In the genomic region with DNA sequence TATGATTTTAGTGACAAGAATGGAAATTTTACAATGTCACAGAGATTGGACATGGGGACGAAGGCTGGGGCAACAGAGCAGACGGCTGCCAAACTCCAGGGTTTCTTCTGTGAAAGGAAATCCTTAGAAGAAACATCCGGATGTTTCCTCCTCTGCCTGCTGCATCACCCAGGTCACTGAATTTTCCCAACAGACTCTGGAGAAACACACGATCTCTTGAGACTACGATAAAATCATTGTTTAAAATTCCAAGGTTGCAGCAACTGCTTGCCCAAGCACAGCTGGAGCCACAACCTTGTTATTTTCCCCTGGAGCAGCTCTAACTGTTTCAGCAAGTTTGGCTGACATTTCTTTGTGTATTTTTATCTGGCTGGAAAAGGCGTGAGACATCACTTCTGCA, we compare ENCODE assay signal across 14 mouse cellular contexts. TPM values are rescaled to one million over a fixed set of nuclear protein-coding genes. Genes with fewer than 3 reads are reported as not detected.
A peak's percentile ranks its signal among the peaks of the same experiment; 100 is the strongest.
DNase-seq lines count a peak whose midpoint lies in the region; ATAC-seq lines count a peak whose summit lies in the region.
"Had no signal": no experiment of that assay in that cellular context is flagged by ENCODE, and none has a peak within 500 bp of the region (broad histone marks: within the 10 kb centered on the region; RNA-seq: fewer than 3 reads in every experiment).

No protein-coding gene starts in this region.

- no peaks in the 10 kb centered on the region for H3K36me3 ChIP-seq in embryonic facial prominence, embryonic 14.5 days (ENCODE audit: control insufficient read depth, insufficient read depth, low read length)
- no peaks in the 10 kb centered on the region for H3K36me3 ChIP-seq in embryonic facial prominence, embryonic 10.5 days (replicated peaks)
- H3K36me3 ChIP-seq in kidney, embryonic 15.5 days = no peaks in the 10 kb centered on the region
- no peaks in the 10 kb centered on the region for H3K36me3 ChIP-seq in heart, embryonic 15.5 days
- no peaks in the 10 kb centered on the region for H3K36me3 ChIP-seq in lung, embryonic 16.5 days (ENCODE audit: control insufficient read depth, insufficient read depth, low read length)
- H3K36me3 ChIP-seq in neural tube, embryonic 15.5 days = no peaks in the 10 kb centered on the region
- H3K36me3 ChIP-seq: forebrain, embryonic 10.5 days; limb, embryonic 15.5 days; stomach, embryonic 15.5 days had no signal

- no peaks in the 10 kb centered on the region for H3K9me3 ChIP-seq in embryonic facial prominence, embryonic 14.5 days (ENCODE audit: control insufficient read depth, low read length)
- no peaks in the 10 kb centered on the region for H3K9me3 ChIP-seq in embryonic facial prominence, embryonic 10.5 days
- no peaks in the 10 kb centered on the region for H3K9me3 ChIP-seq in kidney, embryonic 15.5 days (replicated peaks)
- no peaks in the 10 kb centered on the region for H3K9me3 ChIP-seq in heart, embryonic 15.5 days (replicated peaks)
- H3K9me3 ChIP-seq in lung, embryonic 16.5 days (ENCODE audit: control insufficient read depth, low read length) = no peaks in the 10 kb centered on the region
- no peaks in the 10 kb centered on the region for H3K9me3 ChIP-seq in neural tube, embryonic 15.5 days (replicated peaks)
- H3K9me3 ChIP-seq: forebrain, embryonic 10.5 days; limb, embryonic 15.5 days; megakaryocyte, embryonic 14.5 days; stomach, embryonic 15.5 days had no signal

- H3K27me3 ChIP-seq in embryonic facial prominence, embryonic 14.5 days (replicated peaks; ENCODE audit: control insufficient read depth, insufficient read depth, low read length) = no peaks in the 10 kb centered on the region
- no peaks in the 10 kb centered on the region for H3K27me3 ChIP-seq in embryonic facial prominence, embryonic 10.5 days (replicated peaks; ENCODE audit: low read depth, poor library complexity, severe bottlenecking)
- no peaks in the 10 kb centered on the region for H3K27me3 ChIP-seq in kidney, embryonic 15.5 days
- H3K27me3 ChIP-seq in heart, embryonic 15.5 days = no peaks in the 10 kb centered on the region
- no peaks in the 10 kb centered on the region for H3K27me3 ChIP-seq in lung, embryonic 16.5 days (ENCODE audit: control insufficient read depth, insufficient read depth, low read depth, low read length)
- no peaks in the 10 kb centered on the region for H3K27me3 ChIP-seq in neural tube, embryonic 15.5 days (replicated peaks)
- H3K27me3 ChIP-seq: limb, embryonic 15.5 days; megakaryocyte, embryonic 14.5 days; stomach, embryonic 15.5 days had no signal

- no peak overlapping the region for H3K27ac ChIP-seq in embryonic facial prominence, embryonic 14.5 days (replicated peaks; ENCODE audit: low read depth, low read length)
- H3K27ac ChIP-seq in embryonic facial prominence, embryonic 10.5 days (replicated peaks) = no peak overlapping the region
- no peak overlapping the region for H3K27ac ChIP-seq in kidney, embryonic 15.5 days
- peak overlapping the region; percentile 35 for H3K27ac ChIP-seq in heart, embryonic 15.5 days
- H3K27ac ChIP-seq in lung, embryonic 16.5 days (ENCODE audit: low read length) = peak overlapping the region; percentile 71
- H3K27ac ChIP-seq in neural tube, embryonic 15.5 days (replicated peaks) = no peak overlapping the region
- H3K27ac ChIP-seq: forebrain, embryonic 10.5 days; limb, embryonic 15.5 days; stomach, embryonic 15.5 days had no signal

- ATAC-seq in embryonic facial prominence, embryonic 14.5 days (ENCODE audit: low read depth) = no peak
- ATAC-seq in kidney, embryonic 15.5 days (replicated peaks; ENCODE audit: low FRiP score) = no peak
- ATAC-seq in heart, embryonic 15.5 days (replicated peaks; ENCODE audit: insufficient number of reproducible peaks, insufficient read depth, low FRiP score, low read depth) = no peak
- ATAC-seq in lung, embryonic 16.5 days (ENCODE audit: low read depth) = peak; percentile 49; the same call in 1 of the 2 replicates
- no peak for ATAC-seq in neural tube, embryonic 15.5 days (ENCODE audit: low FRiP score)

- H3K4me3 ChIP-seq in embryonic facial prominence, embryonic 14.5 days (ENCODE audit: low read depth, low read length) = no peak overlapping the region
- H3K4me3 ChIP-seq in embryonic facial prominence, embryonic 10.5 days = no peak overlapping the region
- no peak overlapping the region for H3K4me3 ChIP-seq in kidney, embryonic 15.5 days (replicated peaks)
- no peak overlapping the region for H3K4me3 ChIP-seq in heart, embryonic 15.5 days
- H3K4me3 ChIP-seq in lung, embryonic 16.5 days (ENCODE audit: low read length) = no peak overlapping the region
- H3K4me3 ChIP-seq in neural tube, embryonic 15.5 days (replicated peaks) = no peak overlapping the region
- H3K4me3 ChIP-seq: forebrain, embryonic 10.5 days; limb, embryonic 15.5 days; megakaryocyte, embryonic 14.5 days; stomach, embryonic 15.5 days had no signal

- H3K4me1 ChIP-seq in embryonic facial prominence, embryonic 14.5 days (ENCODE audit: control insufficient read depth, insufficient read depth, low read length) = no peaks in the 10 kb centered on the region
- no peaks in the 10 kb centered on the region for H3K4me1 ChIP-seq in embryonic facial prominence, embryonic 10.5 days
- H3K4me1 ChIP-seq in kidney, embryonic 15.5 days = no peaks in the 10 kb centered on the region
- H3K4me1 ChIP-seq in heart, embryonic 15.5 days (replicated peaks) = no peaks in the 10 kb centered on the region
- no peaks in the 10 kb centered on the region for H3K4me1 ChIP-seq in lung, embryonic 16.5 days (replicated peaks; ENCODE audit: control insufficient read depth, insufficient read depth, low read length)
- no peaks in the 10 kb centered on the region for H3K4me1 ChIP-seq in neural tube, embryonic 15.5 days
- H3K4me1 ChIP-seq: forebrain, embryonic 10.5 days; limb, embryonic 15.5 days; megakaryocyte, embryonic 14.5 days; stomach, embryonic 15.5 days had no signal

- H3K4me2 ChIP-seq in embryonic facial prominence, embryonic 14.5 days (ENCODE audit: low read depth, low read length) = no peak overlapping the region
- H3K4me2 ChIP-seq in kidney, embryonic 15.5 days = no peak overlapping the region
- no peak overlapping the region for H3K4me2 ChIP-seq in heart, embryonic 15.5 days
- H3K4me2 ChIP-seq in lung, embryonic 16.5 days (ENCODE audit: low read depth, low read length) = no peak overlapping the region
- H3K4me2 ChIP-seq in neural tube, embryonic 15.5 days = no peak overlapping the region
- H3K4me2 ChIP-seq: limb, embryonic 15.5 days; stomach, embryonic 15.5 days had no signal

- 66% methylated on average over 6 of the region's 6 CpGs for WGBS in embryonic facial prominence, embryonic 14.5 days
- 75% methylated on average over 6 of the region's 6 CpGs for WGBS in embryonic facial prominence, embryonic 10.5 days
- WGBS in kidney, embryonic 15.5 days = 67% methylated on average over 6 of the region's 6 CpGs
- WGBS in heart, embryonic 15.5 days = 55% methylated on average over 6 of the region's 6 CpGs
- 52% methylated on average over 6 of the region's 6 CpGs for WGBS in lung, embryonic 16.5 days
- 80% methylated on average over 6 of the region's 6 CpGs for WGBS in neural tube, embryonic 15.5 days

- H3K9ac ChIP-seq in embryonic facial prominence, embryonic 14.5 days (ENCODE audit: low read depth, low read length) = no peak overlapping the region
- no peak overlapping the region for H3K9ac ChIP-seq in kidney, embryonic 15.5 days
- H3K9ac ChIP-seq in heart, embryonic 15.5 days = no peak overlapping the region
- H3K9ac ChIP-seq in lung, embryonic 16.5 days (ENCODE audit: low read length) = no peak overlapping the region
- no peak overlapping the region for H3K9ac ChIP-seq in neural tube, embryonic 15.5 days (replicated peaks)
- H3K9ac ChIP-seq: limb, embryonic 15.5 days; stomach, embryonic 15.5 days had no signal

- DNase-seq in embryonic facial prominence, embryonic 14.5 days (ENCODE audit: low spot score) = peak; percentile 33
- DNase-seq in embryonic facial prominence, embryonic 10.5 days (ENCODE audit: low spot score) = no peak
- peak; percentile 5 for DNase-seq in kidney, adult 11 months
- DNase-seq in layer of hippocampus, adult 18-20 months (ENCODE audit: low spot score in 2 of 2) = no peak
- DNase-seq: B cell, adult 2 months; cerebellum, adult 8-10 months had no signal

RNA-seq across cellular contexts. Expression of a gene that starts 27.9 kb away (rescaled TPM):
- polyA plus RNA-seq in embryonic facial prominence, embryonic 14.5 days (2014; fragmentation: Nextera tagmentation; extraction: Ambion mirVana) = 14.2 and 14.3 TPM in 2 replicates
- 3.7 and 4.7 TPM in 2 replicates for polyA plus RNA-seq in embryonic facial prominence, embryonic 10.5 days (2016; fragmentation: Nextera tagmentation; extraction: Ambion mirVana)
- polyA plus RNA-seq in kidney, embryonic 15.5 days (2015; fragmentation: Nextera tagmentation; extraction: Ambion mirVana) = 12.0 and 12.3 TPM in 2 replicates
- polyA plus RNA-seq in heart, embryonic 15.5 days (2015; fragmentation: Nextera tagmentation; extraction: Ambion mirVana) = 17.9 and 18.6 TPM in 2 replicates
- 47.9 and 48.7 TPM in 2 replicates for polyA plus RNA-seq in lung, embryonic 16.5 days (2015; fragmentation: Nextera tagmentation; extraction: Ambion mirVana)
- total RNA-seq in layer of hippocampus, adult 18-20 months (2021) = 1 to 10 TPM; 2.0 to 3.5 TPM
- 7.2 and 9.1 TPM in 2 replicates for polyA plus RNA-seq in neural tube, embryonic 15.5 days (2015; fragmentation: Nextera tagmentation; extraction: Ambion mirVana)

Comparison
In these comparisons a context has a peak if more than half of its experiments do, and no peak if none do; other contexts are left out.
1. DNase-seq: peak in embryonic facial prominence, embryonic 14.5 days (single experiment) and kidney, adult 11 months (single experiment); none in embryonic facial prominence, embryonic 10.5 days (single experiment) and layer of hippocampus, adult 18-20 months (0 of 2).
2. H3K27ac ChIP-seq: peak in heart, embryonic 15.5 days (single experiment) and lung, embryonic 16.5 days (single experiment); none in embryonic facial prominence, embryonic 14.5 days (single experiment), embryonic facial prominence, embryonic 10.5 days (single experiment), kidney, embryonic 15.5 days (single experiment) and neural tube, embryonic 15.5 days (single experiment).